Mouse (Mus musculus) mature B cell (primary cell): ENCODE results near the gene Nfya.

Experiments used
- in situ Hi-C: fragments of 300-500 bp; cut with MboI; formaldehyde crosslinking; loops from 2 replicates; pipeline ENCODE4 v1.14.3; 2019

Nfya gene

DNA sequence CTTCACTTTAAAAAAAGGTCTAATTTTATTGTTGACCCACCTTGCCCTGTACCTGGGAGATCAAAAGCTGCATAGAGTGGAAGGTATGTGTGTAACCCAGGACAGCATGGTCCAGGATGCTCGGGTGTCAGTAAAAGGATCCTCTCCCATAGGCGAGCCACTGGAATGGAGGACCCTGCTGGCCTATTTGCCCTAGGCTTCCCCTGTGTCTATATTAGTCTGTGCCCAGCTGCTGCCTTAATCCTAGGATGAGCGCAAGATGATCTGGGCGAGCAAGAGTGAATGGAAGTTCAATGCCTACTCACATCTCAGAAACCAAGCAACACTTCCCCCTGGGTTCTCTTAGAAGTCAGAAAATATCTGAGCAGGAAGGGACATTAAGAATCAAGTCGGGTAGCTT lies 21.3 kb upstream of the Nfya start:
- in situ Hi-C loops = no loop called here

DNA sequence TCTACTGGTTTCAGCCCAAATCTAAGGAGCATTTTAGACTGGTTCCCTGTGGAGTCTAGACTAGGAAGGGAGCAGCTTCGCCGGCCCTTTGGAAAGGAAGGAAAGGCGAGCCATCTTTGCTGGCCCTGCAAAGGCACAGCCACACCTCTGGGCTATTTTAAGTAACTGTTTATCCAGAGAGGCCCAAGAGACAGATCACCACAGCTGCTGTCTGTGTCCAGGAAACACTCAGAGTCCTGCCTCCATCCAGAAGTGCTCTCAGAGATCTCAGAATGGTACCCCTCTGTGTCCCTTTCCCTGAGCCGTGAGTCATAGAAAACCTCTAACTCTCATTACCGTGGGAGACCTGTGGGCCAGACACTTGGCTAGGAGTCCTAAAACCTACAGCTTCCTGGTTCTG lies 20.7 kb upstream of the Nfya start:
- in situ Hi-C loops = no loop called here

DNA sequence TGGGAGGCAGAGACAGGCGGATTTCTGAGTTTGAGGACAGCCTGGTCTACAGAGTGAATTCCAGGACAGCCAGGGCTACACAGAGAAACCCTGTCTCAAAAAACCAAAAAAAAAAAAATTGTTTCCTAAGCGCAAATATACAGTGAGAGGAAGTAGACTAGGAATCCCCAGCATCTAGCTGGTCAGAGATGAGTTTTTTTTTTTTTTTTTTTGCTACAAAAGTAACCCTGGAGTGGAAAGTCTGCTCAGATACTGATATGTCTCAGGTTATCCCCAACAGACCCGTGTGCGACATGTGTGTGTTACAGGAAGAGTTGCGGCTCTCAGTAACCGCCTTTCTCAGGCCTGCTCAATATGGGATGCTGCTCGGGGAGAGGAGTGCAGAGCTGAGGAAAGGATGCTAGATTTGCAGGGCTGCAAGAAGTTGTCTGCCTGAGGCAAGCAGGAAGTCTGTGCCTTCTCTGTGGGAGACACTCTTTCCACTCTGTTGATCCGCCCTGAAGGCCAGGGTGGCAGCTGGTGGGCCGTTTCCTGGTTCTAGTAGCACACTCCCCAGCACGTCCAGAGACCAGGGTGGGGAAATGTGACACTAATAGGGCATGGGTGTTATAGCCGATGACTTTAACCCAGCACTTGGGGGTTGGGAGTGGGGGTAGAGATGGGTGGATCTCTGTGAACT lies 18.3 kb upstream of the Nfya start:
- in situ Hi-C loops = no loop called here

DNA sequence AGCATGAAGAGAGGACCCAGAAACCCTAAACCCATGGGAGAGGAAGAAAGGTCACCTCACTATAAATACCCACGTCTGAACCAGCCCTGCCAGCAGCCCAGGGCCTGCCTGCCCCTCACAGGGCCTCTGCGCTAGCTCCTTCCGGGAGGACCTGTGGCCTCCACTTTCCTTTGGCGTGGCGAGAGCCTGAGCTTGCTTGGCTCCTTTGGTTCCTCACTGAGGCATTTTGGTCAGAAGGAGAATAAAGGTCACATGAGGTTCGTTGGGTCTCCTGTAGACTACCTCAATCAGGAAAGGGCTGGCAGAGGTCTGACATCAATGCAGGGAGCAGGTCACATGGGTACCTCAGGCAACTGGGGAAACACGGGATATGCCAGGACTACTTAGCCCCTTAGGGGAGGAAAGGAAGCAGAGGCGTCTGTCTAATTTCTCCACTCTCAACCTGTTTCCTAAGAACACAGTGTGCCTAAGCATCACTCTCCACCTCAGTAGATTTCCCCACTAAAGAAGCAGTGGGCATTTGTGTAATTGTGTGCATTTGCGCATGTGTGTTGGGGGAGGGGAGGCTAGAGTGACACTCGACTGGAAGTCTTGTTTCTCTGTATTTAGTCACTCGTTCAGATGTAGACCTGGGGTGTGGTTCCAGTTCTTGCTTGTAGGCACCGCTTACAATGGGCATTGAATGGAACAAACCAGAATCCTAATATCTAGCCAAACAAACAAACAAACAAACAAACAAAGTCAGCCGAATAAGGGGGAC lies 17.5 kb upstream of the Nfya start:
- in situ Hi-C loops = no loop called here

DNA sequence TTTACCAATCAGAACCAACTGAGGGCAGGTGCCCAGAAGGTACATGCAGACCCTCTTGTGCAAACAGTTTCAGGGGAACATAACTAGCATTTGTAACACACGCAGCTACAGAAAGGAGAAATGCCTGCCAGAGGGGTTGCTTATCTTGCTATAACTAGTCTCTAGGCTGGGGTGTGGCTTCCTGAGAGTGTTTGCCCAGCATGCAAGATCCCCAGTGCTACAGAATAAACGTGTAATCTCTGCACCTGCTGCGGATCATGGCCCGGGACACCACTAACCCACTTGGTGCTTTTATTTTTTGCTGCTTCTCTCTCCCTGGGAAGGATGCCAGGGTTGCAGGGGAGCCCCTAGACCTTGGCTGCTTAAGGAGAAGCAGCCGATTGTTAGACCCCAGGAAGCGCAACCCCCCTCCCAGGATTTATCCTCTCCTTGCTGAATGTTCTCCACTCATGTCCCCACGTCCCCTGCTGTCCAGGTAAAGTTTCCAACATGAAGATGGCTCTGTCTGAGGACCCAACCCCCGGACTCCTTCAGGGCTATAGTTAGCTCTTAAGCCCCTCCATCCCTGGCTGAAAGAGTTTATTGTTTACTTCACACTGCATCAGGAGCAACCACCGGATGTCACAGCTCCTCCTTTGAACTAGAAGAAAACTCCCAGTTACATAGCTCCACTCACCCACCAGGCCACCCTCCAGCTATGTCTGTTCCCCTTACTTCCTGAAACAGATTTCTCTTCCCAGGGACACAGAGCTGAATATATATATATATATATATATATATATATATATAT lies 16.3 kb upstream of the Nfya start:
- in situ Hi-C loops = no loop called here

DNA sequence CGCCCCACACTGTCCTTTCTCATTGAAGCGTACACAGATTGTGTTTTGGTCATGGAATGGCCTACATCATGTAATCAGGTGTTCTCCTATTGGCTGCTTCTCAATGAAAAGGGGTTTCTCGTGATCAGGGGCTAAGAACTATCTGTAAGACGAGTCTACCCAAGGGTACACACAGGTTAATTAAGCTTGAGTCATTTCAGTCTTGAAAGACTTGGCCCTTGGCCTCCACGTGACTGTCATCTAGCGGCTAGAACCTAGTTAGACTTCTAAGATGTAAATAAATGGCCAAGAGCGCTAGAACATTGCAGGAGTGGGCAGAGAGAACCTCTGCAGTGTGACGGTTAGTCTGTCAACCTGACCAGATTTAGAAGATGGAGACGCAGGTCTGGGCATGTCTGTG lies 14.5 kb upstream of the Nfya start:
- in situ Hi-C loops = no loop called here

DNA sequence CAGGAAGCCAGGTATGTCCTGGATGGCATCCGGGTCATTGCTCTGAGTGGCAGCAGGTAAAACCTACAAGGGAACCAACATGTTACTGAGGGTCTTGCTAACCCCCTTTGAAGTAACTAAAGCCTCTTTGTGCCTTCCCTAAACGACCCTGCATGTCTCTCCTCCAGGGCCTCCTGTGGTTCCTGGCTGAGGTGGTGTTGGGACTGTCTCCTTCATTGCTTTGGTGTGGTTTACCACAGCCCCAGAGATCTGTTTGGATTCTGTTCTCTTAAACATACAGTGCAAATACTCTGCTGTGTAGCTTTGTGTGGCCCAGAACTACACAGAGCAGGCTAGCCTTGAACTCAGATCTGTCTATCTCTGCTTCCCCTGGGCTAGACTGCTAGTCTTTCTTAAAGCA lies 9.9 kb upstream of the Nfya start:
- in situ Hi-C loops = loop anchor here (5.0 kb wide), 1 partner anchor 183 kb away; no protein-coding TSS in a partner anchor

DNA sequence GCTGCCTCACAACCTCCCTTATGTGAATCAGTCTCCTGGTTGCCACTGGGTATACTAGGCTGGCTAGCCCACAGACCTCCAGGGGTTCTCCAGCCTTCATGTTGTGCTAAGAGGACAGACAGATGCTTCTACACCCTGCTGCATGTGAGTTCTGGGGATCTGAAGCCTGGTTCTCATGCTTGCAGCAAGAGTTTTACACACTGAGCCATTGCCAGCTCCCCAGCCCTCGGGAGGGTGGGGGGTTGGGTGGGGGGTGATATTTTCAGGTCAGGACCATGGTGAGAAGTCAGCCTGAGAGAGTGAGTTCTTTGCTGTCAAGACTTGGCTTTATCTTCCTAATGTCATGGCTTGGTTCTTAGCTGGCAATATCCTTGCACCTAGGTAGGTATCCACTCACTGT lies 9.1 kb upstream of the Nfya start:
- in situ Hi-C loops = loop anchor here (5.0 kb wide), 1 partner anchor 184 kb away; no protein-coding TSS in a partner anchor

DNA sequence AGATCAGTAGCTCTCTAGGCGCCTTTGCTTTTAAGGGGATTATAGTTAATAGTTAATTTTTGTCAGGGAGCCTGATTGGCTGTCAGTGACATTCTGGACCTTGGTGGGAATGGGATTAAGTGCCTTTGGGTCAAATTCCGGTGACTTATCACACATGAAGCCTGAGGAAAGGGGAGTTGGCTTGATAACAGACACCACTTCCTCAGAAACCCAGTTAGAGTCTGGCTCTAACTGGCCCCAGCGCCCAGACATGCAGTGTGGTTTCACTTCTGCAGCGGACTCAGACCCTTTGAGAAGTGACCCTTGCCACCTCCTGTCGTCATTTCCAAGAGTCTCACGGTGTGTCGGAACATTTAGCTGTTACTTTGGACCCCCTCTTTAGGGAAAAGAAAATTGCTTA lies 8.5 kb upstream of the Nfya start:
- in situ Hi-C loops = loop anchor here (5.0 kb wide), 1 partner anchor 184 kb away; no protein-coding TSS in a partner anchor

DNA sequence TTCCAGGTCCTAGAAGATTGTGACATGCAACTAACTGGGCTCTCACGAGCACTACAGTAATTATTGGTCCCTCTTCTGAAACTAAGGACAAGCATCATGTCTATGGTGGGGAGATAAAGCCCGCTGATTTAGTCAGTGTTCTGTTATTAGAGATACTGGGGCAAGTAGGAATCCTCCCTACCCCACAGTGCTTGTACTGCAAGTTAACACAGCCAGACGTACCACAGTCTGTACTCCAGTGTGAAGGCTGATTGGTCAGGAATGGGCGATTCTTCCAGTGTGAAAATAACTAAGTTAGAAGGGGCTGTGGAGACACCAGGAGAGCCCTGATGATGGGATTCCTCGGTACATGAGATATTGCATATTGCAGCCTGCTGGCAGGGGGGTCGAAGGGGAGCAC lies 7.8 kb upstream of the Nfya start:
- in situ Hi-C loops = loop anchor here (5.0 kb wide), 1 partner anchor 185 kb away; no protein-coding TSS in a partner anchor

DNA sequence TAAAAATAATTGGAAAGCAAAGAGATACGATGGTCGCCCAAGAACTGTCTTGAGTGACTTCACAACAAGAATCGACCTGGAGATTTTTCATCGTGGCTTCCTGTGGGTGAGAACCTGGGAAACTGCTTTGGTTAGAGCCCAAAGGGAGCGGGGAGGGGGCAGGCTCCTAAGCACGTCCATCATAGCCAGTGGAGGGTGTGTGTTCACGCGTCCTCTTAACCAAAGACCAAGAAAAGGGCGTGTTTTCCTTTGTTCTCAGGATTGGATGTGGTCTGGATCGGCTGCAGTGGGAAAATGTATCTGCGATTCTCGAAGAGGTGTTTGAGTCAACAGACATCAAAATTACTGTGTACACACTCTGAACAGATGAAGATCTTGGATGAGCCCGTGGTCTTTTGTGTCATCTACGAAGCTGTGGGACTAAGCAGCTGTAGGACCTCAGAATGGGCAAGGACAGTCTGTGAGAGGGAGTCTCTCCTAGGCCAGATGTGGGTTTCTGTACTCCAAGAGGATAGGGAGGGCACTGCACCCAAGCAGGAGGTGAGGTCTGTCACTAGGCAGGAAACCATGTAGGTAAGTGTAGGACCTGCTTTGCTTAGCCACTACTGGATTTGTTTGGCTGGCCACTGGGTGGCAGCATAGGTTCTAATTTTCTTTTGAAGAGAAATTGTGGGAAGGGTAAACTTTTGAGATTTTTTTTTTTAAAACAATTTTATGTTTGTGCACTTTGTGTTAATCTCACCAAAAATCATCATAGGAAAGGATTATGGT lies 6.9 kb upstream of the Nfya start:
- in situ Hi-C loops = loop anchor here (5.0 kb wide), 1 partner anchor 186 kb away; no protein-coding TSS in a partner anchor

DNA sequence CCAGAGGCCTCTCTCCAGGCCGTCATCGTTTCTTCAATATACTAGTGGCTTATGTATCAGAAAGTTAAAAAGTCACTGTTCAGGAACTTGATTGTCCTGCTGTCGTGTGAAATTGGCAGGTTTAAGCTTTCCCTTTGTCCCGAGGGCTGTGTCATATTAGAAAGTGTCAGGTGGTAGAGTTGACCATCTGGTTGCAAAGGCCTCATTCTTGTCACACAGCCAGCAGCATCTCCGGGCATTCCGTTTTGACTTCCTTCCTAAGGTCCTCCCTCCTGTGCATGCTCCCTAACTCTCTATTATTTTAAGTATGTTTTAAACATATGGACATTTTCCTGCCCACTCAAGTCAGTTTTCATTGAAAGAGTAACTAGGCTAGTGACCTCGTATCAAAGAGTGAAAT lies 6.3 kb upstream of the Nfya start:
- in situ Hi-C loops = loop anchor here (5.0 kb wide), 1 partner anchor 186 kb away; no protein-coding TSS in a partner anchor

DNA sequence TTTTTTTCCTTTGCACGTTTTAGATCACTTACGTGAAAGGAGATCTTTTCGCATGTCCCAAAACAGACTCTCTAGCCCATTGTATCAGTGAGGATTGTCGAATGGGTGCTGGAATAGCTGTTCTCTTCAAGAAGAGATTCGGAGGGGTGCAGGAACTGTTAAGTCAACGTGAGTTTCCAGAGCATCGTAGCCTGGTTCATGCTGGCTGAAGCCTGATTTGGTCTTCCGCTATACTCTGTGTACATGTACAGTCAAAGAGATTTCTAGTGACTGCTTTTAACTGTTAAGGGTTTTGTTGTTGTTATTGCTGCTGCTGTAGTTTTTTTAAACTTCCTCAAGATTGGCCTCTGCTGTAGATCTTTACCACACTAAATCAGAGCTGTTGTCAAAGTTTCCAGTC lies 1.5 kb upstream of the Nfya start:
- in situ Hi-C loops = no loop called here

DNA sequence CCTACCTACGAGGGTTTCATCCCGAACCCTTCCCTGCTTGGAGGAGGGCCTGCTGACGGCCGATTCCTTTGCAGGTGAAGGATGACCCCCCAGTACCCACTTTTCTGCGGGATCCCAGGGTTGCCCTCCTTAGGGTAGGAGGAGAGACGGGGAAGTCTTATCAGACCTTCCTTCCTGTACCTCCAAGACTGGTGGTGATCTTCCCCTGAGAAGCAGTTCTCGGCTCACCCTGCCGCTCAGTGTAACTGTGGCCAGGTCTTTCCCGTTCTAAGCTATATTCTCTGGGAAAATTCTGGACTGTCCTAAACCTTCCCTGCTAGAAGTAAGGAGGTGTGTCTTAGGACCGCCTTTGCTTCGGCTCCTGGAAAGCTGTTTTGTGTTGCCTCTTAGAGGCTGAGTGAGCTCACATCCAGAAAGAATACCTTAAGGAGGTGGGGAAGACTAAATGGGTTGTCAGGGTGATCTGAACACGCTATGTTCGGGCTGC lies 636 bp upstream of the Nfya start:
- in situ Hi-C loops = no loop called here

DNA sequence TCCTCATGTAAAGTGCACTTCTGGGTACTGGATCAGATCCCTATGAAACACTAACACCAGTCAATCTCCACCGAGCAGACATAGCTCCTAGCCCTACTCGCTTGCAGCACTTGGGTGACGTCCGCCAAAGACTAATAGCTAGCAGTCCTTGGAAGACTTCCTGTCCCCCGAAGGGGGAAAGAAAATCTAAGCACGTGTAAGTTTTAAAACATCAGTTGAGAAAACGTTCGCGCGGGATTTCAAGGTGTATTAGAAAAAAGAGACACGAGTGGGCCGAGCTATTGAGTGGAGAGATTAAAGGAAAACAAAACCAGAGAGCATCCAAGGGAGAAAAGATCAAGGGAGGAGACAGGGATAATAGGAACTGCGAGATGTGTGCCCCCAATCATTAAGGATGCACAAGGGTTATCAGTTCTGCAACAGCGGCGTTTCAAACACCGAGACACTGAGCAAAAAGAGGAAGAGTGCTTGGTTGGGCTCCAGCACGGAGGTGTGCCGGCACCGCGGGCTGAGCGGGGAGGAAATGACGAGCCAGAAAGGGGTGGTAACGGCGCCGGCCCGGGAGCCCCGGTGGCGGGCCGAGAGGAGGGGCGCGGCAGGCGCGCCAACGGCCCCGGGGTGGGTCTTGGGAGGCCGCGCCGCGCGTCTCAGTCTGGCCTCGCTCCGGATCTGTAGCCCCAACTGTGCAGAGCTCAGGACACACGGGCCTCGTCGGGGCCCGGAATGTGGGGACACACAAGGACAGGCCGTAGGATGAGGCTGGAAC lies 997 bp downstream of the Nfya start:
- in situ Hi-C loops = no loop called here

DNA sequence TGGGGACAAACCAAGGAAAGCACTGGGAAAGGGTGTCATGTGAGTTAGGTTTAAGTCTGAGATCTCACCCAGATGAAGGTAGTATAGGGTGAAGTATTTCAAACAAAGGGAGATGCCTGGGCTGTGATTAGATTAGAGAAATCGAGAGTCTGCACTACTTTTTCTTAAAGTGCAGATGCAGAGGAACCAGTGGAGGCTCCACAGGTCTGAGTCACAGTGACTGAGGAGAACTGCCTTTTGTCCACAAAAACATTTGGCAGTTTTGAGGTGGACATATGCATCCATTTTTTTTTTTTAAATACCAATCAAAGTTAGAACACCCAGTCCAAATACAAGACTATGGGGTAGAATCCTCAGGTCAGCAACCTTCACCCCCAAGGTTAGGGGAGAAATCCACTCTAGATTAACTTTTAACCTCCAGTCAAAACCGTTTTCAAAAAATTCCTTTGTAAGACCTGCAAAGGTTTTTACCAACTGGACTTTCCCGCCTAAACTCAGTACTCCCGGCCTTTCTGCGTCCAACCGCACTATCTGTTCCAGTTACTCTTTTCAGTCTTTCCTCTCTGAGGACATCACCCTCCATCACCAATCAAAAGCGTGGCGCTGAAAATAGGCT lies 1.7 kb downstream of the Nfya start:
- in situ Hi-C loops = no loop called here

DNA sequence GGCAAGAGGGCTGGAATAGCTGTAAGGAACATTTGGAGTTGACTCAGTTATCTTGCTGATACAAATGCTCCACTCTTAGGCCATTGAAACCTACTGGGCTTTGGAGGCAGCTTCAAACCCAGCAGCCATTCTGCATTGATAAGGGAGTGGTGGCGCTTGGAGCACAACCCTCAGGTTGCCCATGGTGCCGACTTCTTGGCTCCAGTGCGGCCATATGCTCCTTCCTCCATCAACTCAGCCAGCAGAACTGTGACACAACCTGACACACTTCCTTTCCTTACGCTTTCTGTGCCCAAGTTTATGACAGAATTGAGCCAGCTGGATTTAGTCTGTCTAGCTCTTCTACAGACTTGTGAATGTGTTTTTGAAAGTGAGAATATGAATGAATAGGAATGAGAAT lies 2.6 kb downstream of the Nfya start:
- in situ Hi-C loops = no loop called here

DNA sequence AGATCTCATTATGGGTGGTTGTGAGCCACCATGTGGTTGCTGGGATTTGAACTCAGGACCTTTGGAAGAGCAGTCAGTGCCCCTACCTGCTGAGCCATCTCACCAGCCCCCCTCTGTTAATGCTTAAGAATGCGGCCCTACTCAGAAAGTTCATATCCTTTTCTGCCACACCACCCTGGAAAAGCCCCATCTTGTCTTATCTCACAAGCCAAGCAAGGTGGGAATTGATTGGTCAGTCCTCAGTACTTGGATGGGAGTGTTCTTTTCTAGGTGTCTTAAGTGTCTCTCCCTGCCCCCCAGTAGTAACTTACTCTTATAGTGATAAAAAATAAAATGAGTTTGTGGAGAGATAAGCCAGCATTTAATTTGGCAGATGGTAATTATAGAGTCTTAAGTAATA lies 5.0 kb downstream of the Nfya start:
- in situ Hi-C loops = no loop called here

DNA sequence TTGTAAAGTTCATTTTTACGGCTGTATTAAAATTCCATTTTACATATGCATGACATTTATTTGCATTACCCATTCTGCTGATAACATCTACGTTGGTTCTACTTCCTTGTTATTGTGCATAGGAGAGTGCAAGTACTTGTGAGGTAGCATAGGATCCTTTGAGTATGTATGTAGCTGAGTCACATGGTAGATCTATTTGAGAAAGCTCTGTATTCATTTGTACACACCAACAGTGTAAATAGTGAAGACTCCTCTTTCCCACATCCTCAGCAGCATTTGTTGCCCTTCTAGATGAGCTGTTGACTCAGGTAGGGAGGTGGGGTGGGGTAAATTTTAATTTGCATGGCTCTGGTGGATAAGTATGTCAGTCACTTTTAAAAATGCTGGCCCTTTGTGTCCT lies 5.9 kb downstream of the Nfya start:
- in situ Hi-C loops = no loop called here

DNA sequence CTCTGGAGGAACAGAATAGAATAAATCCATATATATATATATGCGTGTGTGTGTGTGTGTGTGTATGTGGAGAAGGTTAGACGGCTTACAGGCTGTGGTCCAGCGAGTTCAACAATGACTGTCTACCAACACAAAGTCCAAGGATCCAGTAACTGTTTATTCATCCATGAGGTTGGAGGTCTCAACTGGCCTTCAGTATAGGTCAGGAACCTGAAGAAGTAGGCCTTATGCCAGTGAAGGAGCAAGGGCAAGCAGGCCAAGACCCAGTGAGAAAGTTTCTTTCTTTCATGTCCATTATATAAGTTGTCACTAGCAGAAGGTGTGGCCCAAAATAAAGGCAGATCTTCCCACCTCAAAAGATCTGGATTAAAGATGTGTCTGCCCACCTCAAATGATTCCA lies 7.0 kb downstream of the Nfya start:
- in situ Hi-C loops = no loop called here
